Mouse (Mus musculus) CH12.LX (cell line): Measurements from ENCODE around the gene Astn2.

Experiments
- BHLHE40 ChIP-seq: IDR thresholded peaks from 2 replicates; pipeline ENCODE4 v1.6.1; 2011; ENCODE audit warnings: mild to moderate bottlenecking, low read depth, low read length, improper control_type of control experiment
- E2F4 ChIP-seq: IDR thresholded peaks from 2 replicates; pipeline ENCODE4 v1.6.1; 2011; ENCODE audit warnings: low read depth, low read length, improper control_type of control experiment; ENCODE audit not compliant: insufficient replicate concordance
- EP300 ChIP-seq: IDR thresholded peaks from 2 replicates; pipeline ENCODE4 v1.6.1; 2011; ENCODE audit warnings: low read length, improper control_type of control experiment
- HCFC1 ChIP-seq: IDR thresholded peaks from 2 replicates; pipeline ENCODE4 v1.6.1; 2012; ENCODE audit warnings: low read depth, mild to moderate bottlenecking, inconsistent platforms, low read length, improper control_type of control experiment
- MAFK ChIP-seq: IDR thresholded peaks from 2 replicates; pipeline ENCODE4 v1.6.1; 2011; ENCODE audit warnings: low read length, improper control_type of control experiment; ENCODE audit not compliant: insufficient replicate concordance
- MYC ChIP-seq: IDR thresholded peaks from 2 replicates; pipeline ENCODE4 v1.6.1; 2011; ENCODE audit warnings: low read depth, mild to moderate bottlenecking, improper control_type of control experiment, low read length
- POLR2A ChIP-seq: IDR thresholded peaks from 2 replicates; pipeline ENCODE4 v1.6.1; 2011; ENCODE audit warnings: low read depth, mild to moderate bottlenecking, improper control_type of control experiment, low read length
- RCOR1 ChIP-seq: conservative IDR thresholded peaks from 2 replicates; pipeline ENCODE4 v1.6.1; 2012; ENCODE audit warnings: low read depth, mild to moderate bottlenecking, inconsistent platforms, low read length, improper control_type of control experiment

GRCm38 (mm10) chr4:65565493-65565892 lies 838.9 kb downstream of the Astn2 start:
- TF ChIP-seq EP300 = no peak
- TF ChIP-seq MAFK = no peak
- TF ChIP-seq BHLHE40 = no peak
- TF ChIP-seq MYC = no peak
- no peak for TF ChIP-seq POLR2A
- no peak for TF ChIP-seq HCFC1
- TF ChIP-seq E2F4 = no peak
- no peak for TF ChIP-seq RCOR1
